Mouse (Mus musculus) ES-Bruce4 (cell line): ENCODE data around the gene Trmt13.

Experiments used
- EP300 ChIP-seq: IDR thresholded peaks from 2 replicates; pipeline ENCODE4 v1.6.1; 2011; ENCODE audit warnings: low read depth, low read length; ENCODE audit not compliant: insufficient read depth
- POLR2A ChIP-seq: IDR thresholded peaks from one replicate; pipeline ENCODE4 v1.8.1; 2011; ENCODE audit warnings: low read length; ENCODE audit not compliant: insufficient read depth

GRCm38 (mm10) chr3:116537200-116537573, 77.2 kb downstream of the Trmt13 start:
- TF ChIP-seq POLR2A (no peak), EP300 (no peak)
